ENCODE assay signal across 8 mouse cellular contexts in the genomic region with DNA sequence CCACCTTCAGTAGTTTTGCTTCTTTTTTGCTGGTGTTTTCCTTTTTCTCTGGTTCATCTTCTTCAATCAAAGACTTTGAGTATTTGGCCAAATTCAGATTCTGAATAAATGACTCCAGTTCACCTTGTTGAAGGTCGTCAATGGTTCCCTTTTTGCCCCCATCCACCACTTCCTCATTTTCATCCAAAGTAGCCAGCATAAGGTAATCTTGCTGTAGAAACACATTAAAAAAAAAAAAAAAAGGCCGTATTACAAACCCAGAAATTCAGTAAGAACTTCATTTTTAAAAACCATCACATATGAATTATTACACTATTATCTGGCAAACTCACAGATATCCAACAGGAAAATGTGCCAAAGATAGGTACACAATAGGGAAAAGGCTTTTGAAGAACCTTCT. TPM values are rescaled to one million over a fixed set of nuclear protein-coding genes. Genes with fewer than 3 reads are reported as not detected.
DNase-seq lines count a peak whose midpoint lies in the region; ATAC-seq and TF ChIP-seq lines count a peak whose summit lies in the region.

No protein-coding gene starts in this region.

- WGBS in heart, postnatal 0 days, result 87% methylated on average over 2 of the region's 2 CpGs
- 86% methylated on average over 2 of the region's 2 CpGs for WGBS in hindbrain, embryonic 14.5 days
- 88% methylated on average over 2 of the region's 2 CpGs for WGBS in midbrain, embryonic 13.5 days

- no peak for TF ChIP-seq POLR2A in MEL (IDR thresholded peaks at IDR 0.05; ENCODE audit: control insufficient read depth in 1 of 2, insufficient read depth in 1 of 2, low read depth in 1 of 2, low read length in 2 of 2, poor library complexity in 1 of 2)

- peaks cover 48% of the 10 kb centered on the region for H3K36me3 ChIP-seq in heart, postnatal 0 days (replicated peaks; ENCODE audit: control insufficient read depth, insufficient read depth, low read length)
- H3K36me3 ChIP-seq in MEL (ENCODE audit: control insufficient read depth in 1 of 2, insufficient read depth in 2 of 2, low read length in 2 of 2), result peaks cover 9 to 32% of the 10 kb centered on the region in 2 experiments
- peaks cover 57% of the 10 kb centered on the region for H3K36me3 ChIP-seq in hindbrain, embryonic 14.5 days (replicated peaks; ENCODE audit: control insufficient read depth, insufficient read depth)
- H3K36me3 ChIP-seq in midbrain, embryonic 13.5 days, result peaks cover 49% of the 10 kb centered on the region

- no peaks in the 10 kb centered on the region for H3K27me3 ChIP-seq in heart, postnatal 0 days (ENCODE audit: control insufficient read depth, insufficient read depth, low read length)
- H3K27me3 ChIP-seq in MEL (ENCODE audit: control insufficient read depth in 1 of 2, insufficient read depth in 2 of 2, low read length in 2 of 2), result no peaks in the 10 kb centered on the region
- no peaks in the 10 kb centered on the region for H3K27me3 ChIP-seq in hindbrain, embryonic 14.5 days (ENCODE audit: control insufficient read depth, insufficient read depth, low read length)
- H3K27me3 ChIP-seq in midbrain, embryonic 13.5 days, result no peaks in the 10 kb centered on the region

- H3K4me2 ChIP-seq in heart, postnatal 0 days (ENCODE audit: low read depth, low read length), result peak overlapping the region; percentile 91
- peak overlapping the region; percentile 64 for H3K4me2 ChIP-seq in hindbrain, embryonic 14.5 days (replicated peaks)
- peak overlapping the region; percentile 79 for H3K4me2 ChIP-seq in midbrain, embryonic 13.5 days (replicated peaks)

- no peak for ATAC-seq in heart, postnatal 0 days (ENCODE audit: insufficient read depth, low read depth)
- ATAC-seq in hindbrain, embryonic 14.5 days (ENCODE audit: low FRiP score), result no peak
- ATAC-seq in midbrain, embryonic 13.5 days, result no peak

- peaks cover 13% of the 10 kb centered on the region for H3K4me1 ChIP-seq in heart, postnatal 0 days (ENCODE audit: control insufficient read depth, insufficient read depth)
- H3K4me1 ChIP-seq in MEL (ENCODE audit: control insufficient read depth in 1 of 2, insufficient read depth in 2 of 2, low read length in 2 of 2), result peaks cover 8 to 14% of the 10 kb centered on the region in 2 experiments
- peaks cover 17% of the 10 kb centered on the region for H3K4me1 ChIP-seq in hindbrain, embryonic 14.5 days (replicated peaks; ENCODE audit: control insufficient read depth, insufficient read depth, low read length)
- H3K4me1 ChIP-seq in midbrain, embryonic 13.5 days (replicated peaks), result peaks cover 30% of the 10 kb centered on the region

- no peak for TF ChIP-seq EP300 in heart, postnatal 0 days (IDR thresholded peaks at IDR 0.05; ENCODE audit: low read depth)
- TF ChIP-seq EP300 in MEL (IDR thresholded peaks at IDR 0.05; ENCODE audit: low read depth in 1 of 2, low read length in 2 of 2), result peak in 1 of 2 experiments; percentile 49; a peak in 2 of 4 replicates

- peak overlapping the region; percentile 92 for H3K4me3 ChIP-seq in heart, postnatal 0 days (ENCODE audit: low read depth, low read length)
- H3K4me3 ChIP-seq in MEL (ENCODE audit: control insufficient read depth in 1 of 2, insufficient read depth in 1 of 2, low read depth in 2 of 2, low read length in 2 of 2), result peak overlapping the region; percentile 84 to 86
- peak overlapping the region; percentile 60 for H3K4me3 ChIP-seq in hindbrain, embryonic 14.5 days (replicated peaks; ENCODE audit: low read length)
- peak overlapping the region; percentile 75 for H3K4me3 ChIP-seq in midbrain, embryonic 13.5 days (replicated peaks)

- H3K79me2 ChIP-seq in MEL (ENCODE audit: control insufficient read depth, insufficient read depth, low read length, poor library complexity), result peaks cover 42% of the 10 kb centered on the region

- TF ChIP-seq CTCF in heart, postnatal 0 days (IDR thresholded peaks at IDR 0.05; ENCODE audit: low read depth), result no peak
- no peak for TF ChIP-seq CTCF in MEL (IDR thresholded peaks at IDR 0.05 in 2 of 3, conservative IDR thresholded peaks at IDR 0.05 in 1 of 3; ENCODE audit: control insufficient read depth in 1 of 3, insufficient read depth in 1 of 3, low read depth in 2 of 3, low read length in 3 of 3, poor library complexity in 1 of 3, severe bottlenecking in 1 of 3)

- peak overlapping the region; percentile 80 for H3K9ac ChIP-seq in heart, postnatal 0 days (replicated peaks; ENCODE audit: low read depth, low read length)
- H3K9ac ChIP-seq in MEL (ENCODE audit: control insufficient read depth, low read depth, low read length, poor library complexity, severe bottlenecking), result peak overlapping the region; percentile 91
- H3K9ac ChIP-seq in hindbrain, embryonic 14.5 days, result peak overlapping the region; percentile 68
- peak overlapping the region; percentile 79 for H3K9ac ChIP-seq in midbrain, embryonic 13.5 days (replicated peaks)

- no peak for TF ChIP-seq RAD21 in MEL (IDR thresholded peaks at IDR 0.05; ENCODE audit: low read depth, low read length)

- H3K27ac ChIP-seq in heart, postnatal 0 days (ENCODE audit: low read depth), result no peak overlapping the region
- peak overlapping the region; percentile 66 for H3K27ac ChIP-seq in MEL (ENCODE audit: control insufficient read depth, low read depth, low read length)
- H3K27ac ChIP-seq in hindbrain, embryonic 14.5 days, result no peak overlapping the region
- H3K27ac ChIP-seq in midbrain, embryonic 13.5 days, result no peak overlapping the region

- no peaks in the 10 kb centered on the region for H3K9me3 ChIP-seq in heart, postnatal 0 days (replicated peaks; ENCODE audit: control insufficient read depth, low read length)
- H3K9me3 ChIP-seq in MEL (replicated peaks; ENCODE audit: insufficient read depth, low read length), result no peaks in the 10 kb centered on the region
- no peaks in the 10 kb centered on the region for H3K9me3 ChIP-seq in hindbrain, embryonic 14.5 days (ENCODE audit: control insufficient read depth, low read length)
- no peaks in the 10 kb centered on the region for H3K9me3 ChIP-seq in midbrain, embryonic 13.5 days

- intact Hi-C loops in heart, postnatal 14 days (cut with DNase I), result loop anchor here (5.0 kb wide), 1 partner anchor 86 kb away; the partner anchor contains the start of gene Prkd3

- DNase-seq in heart, postnatal 0 days (ENCODE audit: low spot score), result no peak
- DNase-seq in heart, postnatal 14 days, result no peak
- DNase-seq in MEL (ENCODE audit: low read depth, low spot score), result peak; percentile 79
- no peak for DNase-seq in hindbrain, embryonic 14.5 days (ENCODE audit: low spot score)
- DNase-seq in left cerebral cortex, adult 18-20 months (ENCODE audit: low spot score in 2 of 2), result no peak
- DNase-seq in adrenal gland, postnatal 14 days, result no peak
- no peak for DNase-seq in left cerebral cortex, adult 11 months (ENCODE audit: low spot score)

RNA-seq across cellular contexts. Expression of gene Cebpz, which starts 1.0 kb away (rescaled TPM):
- 6.1 and 9.4 TPM in 2 replicates for total RNA-seq in heart, postnatal 0 days (2014; rRNA removed; ENCODE audit: low replicate concordance)
- polyA plus RNA-seq in heart, postnatal 0 days (2015; fragmentation: Nextera tagmentation; extraction: Ambion mirVana), result 27.9 and 28.4 TPM in 2 replicates
- 10 to 100 TPM; 18.0 TPM for total RNA-seq in heart, postnatal 14 days (2021)
- total RNA-seq in MEL (2012; rRNA removed), result 72.2 and 80.7 TPM in 2 replicates
- polyA plus RNA-seq in MEL (2012; ENCODE audit: insufficient read depth in 1 of 2, insufficient read length in 2 of 2, low read depth in 1 of 2, low replicate concordance in 2 of 2, missing spikeins in 1 of 2), result 100 to 1,000 TPM in 1 of 2 experiments, 10 to 100 TPM in 1; 69.9 to 128 TPM
- 40.2 and 43.7 TPM in 2 replicates for polyA plus RNA-seq in hindbrain, embryonic 14.5 days (2014; fragmentation: Nextera tagmentation; extraction: Ambion mirVana)
- 58.6 and 68.4 TPM in 2 replicates for polyA plus RNA-seq in midbrain, embryonic 13.5 days (2015; fragmentation: Nextera tagmentation; extraction: Ambion mirVana)
- total RNA-seq in left cerebral cortex, adult 18-20 months (2021), result 10 to 100 TPM; 36.2 to 36.3 TPM
- total RNA-seq in adrenal gland, postnatal 14 days (2021), result 45.6 and 52.3 TPM in 2 replicates

RNA-seq across cellular contexts. Expression of gene Ndufaf7, which starts 1.1 kb away (rescaled TPM):
- total RNA-seq in heart, postnatal 0 days (2014; rRNA removed; ENCODE audit: low replicate concordance), result 21.5 and 31.8 TPM in 2 replicates
- 60.7 and 61.6 TPM in 2 replicates for polyA plus RNA-seq in heart, postnatal 0 days (2015; fragmentation: Nextera tagmentation; extraction: Ambion mirVana)
- total RNA-seq in heart, postnatal 14 days (2021), result 10 to 100 TPM; 48.4 to 49.2 TPM
- total RNA-seq in MEL (2012; rRNA removed), result 22.6 TPM in 2 replicates
- polyA plus RNA-seq in MEL (2012; ENCODE audit: insufficient read depth in 1 of 2, insufficient read length in 2 of 2, low read depth in 1 of 2, low replicate concordance in 2 of 2, missing spikeins in 1 of 2), result 10 to 100 TPM in 1 of 2 experiments, not detected in 1; 29.3 TPM
- 59.5 and 66.0 TPM in 2 replicates for polyA plus RNA-seq in hindbrain, embryonic 14.5 days (2014; fragmentation: Nextera tagmentation; extraction: Ambion mirVana)
- polyA plus RNA-seq in midbrain, embryonic 13.5 days (2015; fragmentation: Nextera tagmentation; extraction: Ambion mirVana), result 52.6 and 61.6 TPM in 2 replicates
- total RNA-seq in left cerebral cortex, adult 18-20 months (2021), result 10 to 100 TPM; 62.9 to 67.4 TPM
- total RNA-seq in adrenal gland, postnatal 14 days (2021), result 41.8 and 45.7 TPM in 2 replicates

RNA-seq across cellular contexts. Expression of gene Cebpzos, which starts 19.6 kb away (rescaled TPM):
- 21.4 and 56.7 TPM in 2 replicates for total RNA-seq in heart, postnatal 0 days (2014; rRNA removed; ENCODE audit: low replicate concordance)
- 134 and 145 TPM in 2 replicates for polyA plus RNA-seq in heart, postnatal 0 days (2015; fragmentation: Nextera tagmentation; extraction: Ambion mirVana)
- 10 to 100 TPM; 46.0 to 47.5 TPM for total RNA-seq in heart, postnatal 14 days (2021)
- total RNA-seq in MEL (2012; rRNA removed), result 18.1 and 18.9 TPM in 2 replicates
- 10 to 100 TPM in 1 of 2 experiments, not detected in 1; 30.2 TPM for polyA plus RNA-seq in MEL (2012; ENCODE audit: insufficient read depth in 1 of 2, insufficient read length in 2 of 2, low read depth in 1 of 2, low replicate concordance in 2 of 2, missing spikeins in 1 of 2)
- 119 and 122 TPM in 2 replicates for polyA plus RNA-seq in hindbrain, embryonic 14.5 days (2014; fragmentation: Nextera tagmentation; extraction: Ambion mirVana)
- 123 and 128 TPM in 2 replicates for polyA plus RNA-seq in midbrain, embryonic 13.5 days (2015; fragmentation: Nextera tagmentation; extraction: Ambion mirVana)
- 10 to 100 TPM; 24.0 to 29.4 TPM for total RNA-seq in left cerebral cortex, adult 18-20 months (2021)
- total RNA-seq in adrenal gland, postnatal 14 days (2021), result 30.7 and 37.6 TPM in 2 replicates

RNA-seq across cellular contexts. Expression of gene Sult6b1, which starts 29.1 kb away (rescaled TPM):
- not detected in 2 replicates for total RNA-seq in heart, postnatal 0 days (2014; rRNA removed; ENCODE audit: low replicate concordance)
- polyA plus RNA-seq in heart, postnatal 0 days (2015; fragmentation: Nextera tagmentation; extraction: Ambion mirVana), result 0.14 TPM in 1 of 2 replicates, not detected in the other
- total RNA-seq in heart, postnatal 14 days (2021), result not detected
- total RNA-seq in MEL (2012; rRNA removed), result not detected in 2 replicates
- polyA plus RNA-seq in MEL (2012; ENCODE audit: insufficient read depth in 1 of 2, insufficient read length in 2 of 2, low read depth in 1 of 2, low replicate concordance in 2 of 2, missing spikeins in 1 of 2), result under 1 TPM in 1 of 2 experiments, not detected in 1; 0.29 TPM
- 0.27 and 0.37 TPM in 2 replicates for polyA plus RNA-seq in hindbrain, embryonic 14.5 days (2014; fragmentation: Nextera tagmentation; extraction: Ambion mirVana)
- polyA plus RNA-seq in midbrain, embryonic 13.5 days (2015; fragmentation: Nextera tagmentation; extraction: Ambion mirVana), result 0.28 TPM in 1 of 2 replicates, not detected in the other
- total RNA-seq in left cerebral cortex, adult 18-20 months (2021), result not detected
- not detected in 2 replicates for total RNA-seq in adrenal gland, postnatal 14 days (2021)

RNA-seq across cellular contexts. Expression of gene Eif2ak2, which starts 53.5 kb away (rescaled TPM):
- total RNA-seq in heart, postnatal 0 days (2014; rRNA removed; ENCODE audit: low replicate concordance), result 4.7 and 15.6 TPM in 2 replicates
- 7.4 and 11.6 TPM in 2 replicates for polyA plus RNA-seq in heart, postnatal 0 days (2015; fragmentation: Nextera tagmentation; extraction: Ambion mirVana)
- total RNA-seq in heart, postnatal 14 days (2021), result 10 to 100 TPM in 1 of 2 experiments, 1 to 10 TPM in 1; 8.7 to 10.4 TPM
- total RNA-seq in MEL (2012; rRNA removed), result 10.2 and 14.1 TPM in 2 replicates
- 10 to 100 TPM in 1 of 2 experiments, not detected in 1; 18.1 TPM for polyA plus RNA-seq in MEL (2012; ENCODE audit: insufficient read depth in 1 of 2, insufficient read length in 2 of 2, low read depth in 1 of 2, low replicate concordance in 2 of 2, missing spikeins in 1 of 2)
- polyA plus RNA-seq in hindbrain, embryonic 14.5 days (2014; fragmentation: Nextera tagmentation; extraction: Ambion mirVana), result 2.1 and 4.3 TPM in 2 replicates
- polyA plus RNA-seq in midbrain, embryonic 13.5 days (2015; fragmentation: Nextera tagmentation; extraction: Ambion mirVana), result 3.0 and 3.4 TPM in 2 replicates
- 1 to 10 TPM; 4.3 to 5.0 TPM for total RNA-seq in left cerebral cortex, adult 18-20 months (2021)
- 20.6 and 23.3 TPM in 2 replicates for total RNA-seq in adrenal gland, postnatal 14 days (2021)
